Mouse (Mus musculus) lung, postnatal 0 days (tissue): Measurements from ENCODE around the gene Slc25a24. TPM values are rescaled to one million over a fixed set of nuclear protein-coding genes. Genes with fewer than 3 reads are reported as not detected.

ENCODE experiments used
- ATAC-seq: fragments of 200-750 bp; cut with Nextera tagmentation; 2 replicates; pipeline ENCODE4 v1.8.0; 2017; ENCODE audit warnings: moderate library complexity
- DNase-seq: peaks from one replicate; pipeline ENCODE4 v3.0.0-alpha.2; 2016; ENCODE audit warnings: low spot score
- H3K27ac ChIP-seq: fragments of 300-500 bp; sonication (generic); 2 replicates; pipeline ENCODE4 v1.5.1; 2014; ENCODE audit warnings: antibody characterized with exemption, mild to moderate bottlenecking, low read length, mixed read lengths
- H3K27me3 ChIP-seq: fragments of 300-500 bp; sonication (generic); replicated peaks from 2 replicates; pipeline ENCODE4 v1.6.1; 2014; ENCODE audit warnings: low read length, mixed read lengths; ENCODE audit not compliant: insufficient read depth
- H3K36me3 ChIP-seq: fragments of 300-500 bp; sonication (generic); 2 replicates; pipeline ENCODE4 v1.6.1; 2014; ENCODE audit warnings: low read length, mixed read lengths; ENCODE audit not compliant: insufficient read depth
- H3K4me1 ChIP-seq: fragments of 300-500 bp; sonication (generic); 2 replicates; pipeline ENCODE4 v1.6.1; 2014; ENCODE audit warnings: antibody characterized with exemption, low read depth, low read length, mixed read lengths; ENCODE audit not compliant: insufficient read depth
- H3K4me2 ChIP-seq: fragments of 300-500 bp; sonication (generic); replicated peaks from 2 replicates; pipeline ENCODE4 v1.6.1; 2014; ENCODE audit warnings: low read depth, mild to moderate bottlenecking, low read length, moderate library complexity, mixed read lengths
- H3K4me3 ChIP-seq: fragments of 300-500 bp; sonication (generic); 2 replicates; pipeline ENCODE4 v1.5.1; 2014; ENCODE audit warnings: low read depth, low read length
- H3K9ac ChIP-seq: fragments of 300-500 bp; sonication (generic); replicated peaks from 2 replicates; pipeline ENCODE4 v1.6.1; 2014; ENCODE audit warnings: low read depth, mild to moderate bottlenecking
- H3K9me3 ChIP-seq: fragments of 300-500 bp; sonication (generic); 2 replicates; pipeline ENCODE4 v1.6.1; 2016; ENCODE audit warnings: low read length, mixed read lengths
- CTCF ChIP-seq: IDR thresholded peaks from 2 replicates; pipeline ENCODE4 v1.5.1; 2016; ENCODE audit warnings: antibody characterized with exemption, mild to moderate bottlenecking
- EP300 ChIP-seq: IDR thresholded peaks from 2 replicates; pipeline ENCODE4 v1.6.1; 2016; ENCODE audit warnings: antibody characterized with exemption, mild to moderate bottlenecking, control low read depth
- WGBS: fragments of 180-500 bp; shearing (Covaris S2); extraction: QIAGEN DNeasy Blood & Tissue Kit; methylation state at CpG from one replicate; pipeline ENCODE4 v1.1.7; 2014; 5-methylcytosine and 5-hydroxymethylcytosine counted together
- polyA plus RNA-seq: library from polyadenylated mRNA; unstranded; fragments of >200 nt; fragmentation: Nextera tagmentation; extraction: Ambion mirVana; gene quantifications from 2 replicates; pipeline ENCODE4 v1.2.1, GENCODE M21; 2015

Slc25a24 gene
- polyA plus RNA-seq, 1 experiment from 2014 or later, result 18.0 TPM

DNA sequence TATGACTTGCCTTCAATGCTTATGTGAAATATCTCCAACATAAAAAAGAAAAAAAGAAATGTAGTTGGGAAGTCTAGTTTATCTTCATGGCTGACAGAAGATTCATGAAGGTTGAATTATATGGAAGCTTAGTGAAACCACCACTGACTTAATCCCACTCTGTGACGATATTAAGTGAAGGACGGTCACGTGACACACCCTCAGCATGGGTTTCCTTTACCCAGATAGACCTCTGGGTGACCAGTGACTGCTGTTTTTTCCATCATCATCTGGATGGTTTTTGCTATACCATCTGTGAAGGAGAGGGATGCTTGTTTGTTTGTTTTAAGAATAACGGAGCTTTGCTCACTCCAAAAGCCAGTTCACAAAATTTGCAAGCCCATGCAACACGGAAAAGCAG, 3.4 kb upstream of the Slc25a24 start:
- no peak overlapping the region for H3K27ac ChIP-seq
- ATAC-seq (no peak), DNase-seq (no peak)
- H3K9ac ChIP-seq, result no peak overlapping the region
- no peaks in the 10 kb centered on the region for H3K27me3 ChIP-seq
- H3K4me2 ChIP-seq, result no peak overlapping the region
- WGBS, result 83% methylated on average over 5 of the region's 5 CpGs
- H3K4me1 ChIP-seq, result peaks cover 14% of the 10 kb centered on the region; the same call in 1 of the 2 replicates
- no peak overlapping the region for H3K4me3 ChIP-seq
- no peaks in the 10 kb centered on the region for H3K9me3 ChIP-seq
- no peaks in the 10 kb centered on the region for H3K36me3 ChIP-seq
- TF ChIP-seq CTCF (no peak), EP300 (no peak)

DNA sequence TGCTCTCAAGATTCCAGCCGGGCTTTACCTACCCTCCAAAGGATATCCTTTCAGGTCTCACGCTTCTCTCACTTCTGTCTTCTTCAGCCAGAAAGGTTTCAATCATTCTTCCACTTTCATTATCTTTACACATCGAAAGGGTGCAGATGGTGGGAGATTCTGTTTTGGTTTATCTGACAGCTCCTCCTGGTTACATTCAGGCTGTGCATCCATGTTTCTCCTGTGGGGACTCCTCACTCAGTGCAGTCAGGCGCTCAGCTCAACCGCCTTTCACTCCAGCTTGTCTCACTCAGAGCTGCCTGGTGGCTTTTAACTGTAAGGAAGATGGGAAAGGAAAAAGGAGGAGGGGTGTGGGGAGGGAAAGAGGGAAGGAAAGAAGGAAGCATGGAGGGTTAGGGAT, 3.0 kb upstream of the Slc25a24 start:
- Histone ChIP-seq H3K4me1 (peaks cover 14% of the 10 kb centered on the region; the same call in 1 of the 2 replicates), H3K4me2 (no peak overlapping the region), H3K36me3 (no peaks in the 10 kb centered on the region), H3K9ac (no peak overlapping the region), H3K4me3 (no peak overlapping the region), H3K27ac (no peak overlapping the region), H3K9me3 (no peaks in the 10 kb centered on the region), H3K27me3 (no peaks in the 10 kb centered on the region)
- no peak for TF ChIP-seq EP300
- no peak for TF ChIP-seq CTCF
- ATAC-seq (no peak), DNase-seq (no peak)
- 78% methylated on average over 5 of the region's 5 CpGs for WGBS

DNA sequence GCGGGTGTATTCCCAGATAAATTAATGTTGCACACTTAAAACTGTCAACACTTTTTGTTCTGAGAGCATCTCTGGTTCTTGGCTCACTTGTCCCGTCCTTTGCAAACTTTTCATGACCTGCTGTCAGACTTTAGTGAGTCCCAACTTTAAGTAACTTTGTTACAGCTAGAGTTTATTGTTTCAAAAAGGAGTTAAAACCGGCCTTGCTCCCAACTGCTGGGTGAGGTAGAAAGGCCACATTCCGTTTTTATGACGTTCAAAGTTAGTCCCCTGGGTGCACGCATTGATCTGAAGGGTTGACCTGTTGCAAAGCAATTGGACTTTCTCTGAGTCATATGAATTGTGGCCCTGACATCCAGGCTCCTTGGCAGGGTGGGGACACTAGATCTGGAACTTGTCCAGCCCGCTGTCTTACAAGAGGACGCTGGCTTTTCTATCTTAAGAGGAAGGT, 607 bp downstream of the Slc25a24 start:
- Histone ChIP-seq H3K4me1 (peaks cover 18% of the 10 kb centered on the region; the same call in 1 of the 2 replicates), H3K4me3 (peak overlapping the region; percentile 77), H3K36me3 (no peaks in the 10 kb centered on the region), H3K9ac (peak overlapping the region; percentile 90), H3K9me3 (no peaks in the 10 kb centered on the region), H3K27ac (peak overlapping the region; percentile 92), H3K4me2 (peak overlapping the region; percentile 84), H3K27me3 (no peaks in the 10 kb centered on the region)
- DNase-seq (peak; percentile 76), ATAC-seq (peak; percentile 60)
- TF ChIP-seq EP300, result peak; percentile 44; the same call in 1 of the 2 replicates
- TF ChIP-seq CTCF, result no peak
- under 1% methylated on average over 8 of the region's 8 CpGs for WGBS

DNA sequence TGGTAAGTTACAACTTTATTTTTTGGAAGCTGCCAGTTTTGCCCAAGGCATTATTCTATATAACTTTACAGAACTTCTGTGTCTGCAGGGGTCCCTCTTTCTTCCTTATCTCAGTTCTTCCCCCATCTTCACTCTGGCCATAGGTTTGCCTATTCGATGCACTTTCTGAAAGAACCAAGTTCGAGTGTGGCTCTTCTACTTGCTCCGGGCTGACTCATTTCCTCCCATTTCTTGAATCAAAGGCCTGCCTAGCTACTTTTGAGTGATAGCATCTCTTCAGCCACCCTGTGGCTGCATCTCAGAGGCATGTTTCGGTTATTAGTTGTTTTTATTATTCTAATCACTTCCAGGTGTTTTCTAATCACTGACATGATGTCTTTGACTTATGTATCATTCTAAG, 1.1 kb downstream of the Slc25a24 start:
- Histone ChIP-seq H3K9me3 (no peaks in the 10 kb centered on the region), H3K27me3 (no peaks in the 10 kb centered on the region), H3K4me1 (peaks cover 18% of the 10 kb centered on the region; the same call in 1 of the 2 replicates), H3K4me3 (peak overlapping the region; percentile 77), H3K27ac (no peak overlapping the region), H3K36me3 (no peaks in the 10 kb centered on the region), H3K4me2 (peak overlapping the region; percentile 84), H3K9ac (no peak overlapping the region)
- no peak for ATAC-seq
- 22% methylated on average over 4 of the region's 4 CpGs for WGBS
- peak; percentile 9 for DNase-seq
- TF ChIP-seq EP300, result no peak
- TF ChIP-seq CTCF, result no peak

DNA sequence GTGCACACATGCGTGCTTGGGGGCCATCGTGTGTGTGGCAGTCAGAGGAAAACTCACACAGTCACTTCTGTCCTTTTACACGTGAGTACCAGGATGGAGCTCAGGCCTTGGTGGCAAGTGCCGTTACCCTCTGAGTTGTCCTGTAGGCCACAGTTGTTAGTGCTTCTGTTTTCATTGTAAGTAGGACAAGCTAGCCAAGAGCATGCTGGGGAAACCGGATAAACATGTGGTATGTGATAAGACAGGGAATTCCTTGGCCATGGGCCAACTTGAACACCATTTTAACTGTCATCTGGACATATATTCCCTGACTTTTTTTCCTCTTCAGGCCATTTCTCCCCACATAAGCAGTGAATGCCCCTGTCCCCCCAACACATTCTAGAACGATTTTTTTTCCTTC, 2.6 kb downstream of the Slc25a24 start:
- DNase-seq (peak; percentile 37), ATAC-seq (no peak)
- TF ChIP-seq CTCF, result no peak
- TF ChIP-seq EP300, result no peak
- WGBS, result 43% methylated on average over 6 of the region's 6 CpGs
- H3K9ac ChIP-seq, result no peak overlapping the region
- H3K4me1 ChIP-seq, result peaks cover 18% of the 10 kb centered on the region; the same call in 1 of the 2 replicates
- H3K4me2 ChIP-seq, result no peak overlapping the region
- no peak overlapping the region for H3K4me3 ChIP-seq
- no peaks in the 10 kb centered on the region for H3K9me3 ChIP-seq
- no peak overlapping the region for H3K27ac ChIP-seq
- no peaks in the 10 kb centered on the region for H3K36me3 ChIP-seq
- no peaks in the 10 kb centered on the region for H3K27me3 ChIP-seq

DNA sequence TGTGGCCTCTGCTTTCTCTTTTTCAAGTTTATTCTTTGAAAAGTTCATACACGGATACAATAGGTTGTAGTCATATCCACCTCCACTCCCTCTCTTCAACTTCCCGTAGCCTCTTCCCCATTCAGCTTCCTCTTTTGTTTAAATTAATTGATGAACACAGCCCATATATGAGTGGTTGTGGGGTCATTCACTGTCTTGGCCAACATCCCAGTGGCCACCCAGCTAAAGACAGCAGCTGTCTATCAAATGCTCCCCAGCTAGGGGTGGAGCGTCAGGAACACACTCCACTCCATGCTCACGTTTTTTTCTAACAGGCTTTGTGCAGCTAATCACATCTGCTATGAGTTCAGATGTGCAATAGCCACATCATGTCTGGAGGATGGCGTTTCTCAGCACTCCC, 6.8 kb downstream of the Slc25a24 start:
- DNase-seq (no peak), ATAC-seq (no peak)
- WGBS, result 41% methylated on average over 5 of the region's 5 CpGs
- TF ChIP-seq EP300, result no peak
- TF ChIP-seq CTCF, result no peak
- no peak overlapping the region for H3K4me2 ChIP-seq
- no peak overlapping the region for H3K27ac ChIP-seq
- H3K9ac ChIP-seq, result no peak overlapping the region
- peaks cover 4% of the 10 kb centered on the region; the same call in 1 of the 2 replicates for H3K4me1 ChIP-seq
- H3K9me3 ChIP-seq, result no peaks in the 10 kb centered on the region
- no peaks in the 10 kb centered on the region for H3K27me3 ChIP-seq
- H3K4me3 ChIP-seq, result no peak overlapping the region
- H3K36me3 ChIP-seq, result no peaks in the 10 kb centered on the region

DNA sequence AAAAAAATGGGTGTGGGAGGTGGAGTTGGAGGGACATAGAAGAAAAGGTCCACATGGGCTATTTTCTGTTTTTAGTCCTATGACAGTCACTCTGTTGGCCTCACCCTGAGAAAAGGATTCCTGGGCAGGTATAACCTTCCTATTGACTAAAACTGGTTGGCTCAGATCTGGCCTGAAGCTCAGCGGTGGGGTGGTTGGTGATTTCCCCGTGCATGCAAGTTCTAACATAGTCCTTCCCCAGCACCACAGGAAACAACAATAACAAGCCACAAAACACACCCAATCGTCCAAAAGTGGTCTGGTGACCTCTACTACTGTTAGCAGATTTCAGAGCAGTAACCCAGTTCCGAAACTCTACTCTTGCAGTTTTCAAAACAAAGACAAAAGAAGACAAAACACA, 10.0 kb downstream of the Slc25a24 start:
- Histone ChIP-seq H3K27me3 (no peaks in the 10 kb centered on the region), H3K4me1 (no peaks in the 10 kb centered on the region), H3K4me2 (no peak overlapping the region), H3K36me3 (no peaks in the 10 kb centered on the region), H3K27ac (no peak overlapping the region), H3K9ac (no peak overlapping the region), H3K4me3 (no peak overlapping the region), H3K9me3 (no peaks in the 10 kb centered on the region)
- ATAC-seq (no peak), DNase-seq (no peak)
- 76% methylated on average over 4 of the region's 4 CpGs for WGBS
- TF ChIP-seq CTCF (no peak), EP300 (no peak)
